Mouse (Mus musculus): ENCODE results near the gene ccdc198.

DNA sequence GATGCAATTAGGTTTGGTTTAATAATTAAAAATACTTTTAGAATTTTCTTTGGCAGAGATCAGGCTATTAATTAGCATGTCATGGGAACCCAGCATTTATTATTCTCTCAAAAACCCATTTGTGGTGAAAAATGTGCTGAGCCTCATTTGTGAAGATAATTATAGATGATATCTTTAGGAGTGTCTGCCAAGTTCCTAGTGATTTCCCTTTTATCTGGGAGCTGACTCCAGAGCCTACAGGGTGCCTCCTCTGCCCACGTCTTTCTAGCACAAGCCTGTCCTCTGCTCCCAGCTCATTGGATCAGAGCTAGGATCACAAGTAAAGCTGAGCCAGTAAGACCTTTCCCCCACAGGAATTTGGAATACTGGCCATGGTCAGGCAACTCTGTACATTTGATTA lies 3.8 kb downstream of the ccdc198 start:
- TF ChIP-seq CTCF (IDR thresholded peaks at IDR 0.05; ENCODE audit: low read depth) (no peak), EP300 (IDR thresholded peaks at IDR 0.05; ENCODE audit: low read depth) (no peak)

Data from liver, embryonic 14.5 days (tissue).